Comparison of ENCODE assay signal across 16 mouse cellular contexts in the genomic region with DNA sequence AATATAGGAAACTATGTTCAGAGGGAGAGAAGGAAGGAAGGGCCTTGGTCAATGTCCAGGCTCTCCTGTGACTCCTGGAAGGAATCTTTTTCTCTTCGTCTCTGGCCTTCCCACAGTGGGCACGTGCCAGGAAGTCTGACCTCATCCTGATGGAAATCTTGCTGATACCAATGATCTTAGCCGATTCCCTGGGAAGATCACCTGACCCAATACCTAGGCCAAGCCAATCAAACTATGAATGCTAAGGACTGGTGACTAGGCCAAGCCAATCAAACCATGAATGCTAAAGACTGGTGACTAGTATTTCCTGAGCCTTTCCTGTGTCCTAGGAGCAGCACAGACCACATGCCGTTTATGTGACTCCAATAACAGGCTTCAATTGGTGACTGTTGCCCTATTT. TPM values are rescaled to one million over a fixed set of nuclear protein-coding genes. Genes with fewer than 3 reads are reported as not detected.
"Had no signal": no experiment of that assay in that cellular context is flagged by ENCODE, and none has a peak within 500 bp of the region (broad histone marks: within the 10 kb centered on the region; RNA-seq: fewer than 3 reads in every experiment).

No protein-coding gene starts in this region.

- H3K4me1 ChIP-seq: midbrain, embryonic 12.5 days had no signal

- H3K27me3 ChIP-seq: limb, embryonic 13.5 days had no signal

- H3K27ac ChIP-seq: kidney, postnatal 0 days; layer of hippocampus, adult 2 months; limb, embryonic 13.5 days; liver, embryonic 14.5 days; midbrain, embryonic 12.5 days had no signal

- H3K9ac ChIP-seq: limb, embryonic 13.5 days; liver, embryonic 14.5 days; midbrain, embryonic 12.5 days had no signal

- ATAC-seq: inflammation-experienced regulatory T-cells, adult 6 months had no signal

- DNase-seq: left cerebral cortex, postnatal 4 days; lung, adult 18-20 months; right cerebral cortex, postnatal 25 days; thymus, postnatal 36 days had no signal

- H3K36me3 ChIP-seq: limb, embryonic 13.5 days; midbrain, embryonic 12.5 days had no signal

- H3K4me3 ChIP-seq: layer of hippocampus, adult 2 months; limb, embryonic 13.5 days; midbrain, embryonic 12.5 days had no signal

- H3K4me2 ChIP-seq: limb, embryonic 13.5 days; midbrain, embryonic 12.5 days had no signal

- H3K9me3 ChIP-seq: limb, embryonic 13.5 days; midbrain, embryonic 12.5 days had no signal

RNA-seq across cellular contexts. Expression of a gene that starts 9.4 kb away (rescaled TPM):
- total RNA-seq: layer of hippocampus, adult 2 months; left cerebral cortex, postnatal 4 days had no signal

RNA-seq across cellular contexts. Expression of a gene that starts 55.2 kb away (rescaled TPM):
- total RNA-seq: liver, adult 2 months; megakaryocyte-erythroid progenitor cell, adult 5-6 weeks had no signal
- polyA plus RNA-seq: inflammation-experienced regulatory T-cells, adult 6 months; kidney, postnatal 0 days; liver, adult 2 months; liver, embryonic 14.5 days; small intestine, adult 2 months; thymus, postnatal 0 days had no signal

RNA-seq across cellular contexts. Expression of a gene that starts 57.2 kb away (rescaled TPM):
- total RNA-seq: layer of hippocampus, adult 2 months; layer of hippocampus, postnatal 10 days; left cerebral cortex, postnatal 4 days; megakaryocyte-erythroid progenitor cell, adult 5-6 weeks; midbrain, postnatal 0 days had no signal
- polyA plus RNA-seq: limb, embryonic 13.5 days had no signal
